Mouse (Mus musculus) thymus, postnatal 10 days (tissue): ENCODE measurements around the gene Enpp4.

Source experiments
- DNase-seq, 2 experiments: peaks; one replicate each; pipeline ENCODE4 v3.0.0; 2021; ENCODE audit warnings: low spot score in 2 of 2

The Enpp4 gene

GRCm38 (mm10) chr17:44091512-44091911, 14.1 kb downstream of the Enpp4 start:
- no peak for DNase-seq

GRCm38 (mm10) chr17:44090916-44091315, 14.7 kb downstream of the Enpp4 start:
- no peak for DNase-seq

- DNase-seq = no peak
Measured at GRCm38 (mm10) chr17:44088226-44088625, 17.4 kb downstream of the Enpp4 start.

- DNase-seq = no peak
Measured at GRCm38 (mm10) chr17:44083156-44083555, 22.5 kb downstream of the Enpp4 start.

GRCm38 (mm10) chr17:44078631-44079350, 26.8 kb downstream of the Enpp4 start, which contains the start of gene Enpp5:
TSS of gene Enpp5 (plus strand) at chr17:44078813.
- DNase-seq = peak; percentile 74 to 79

DNA sequence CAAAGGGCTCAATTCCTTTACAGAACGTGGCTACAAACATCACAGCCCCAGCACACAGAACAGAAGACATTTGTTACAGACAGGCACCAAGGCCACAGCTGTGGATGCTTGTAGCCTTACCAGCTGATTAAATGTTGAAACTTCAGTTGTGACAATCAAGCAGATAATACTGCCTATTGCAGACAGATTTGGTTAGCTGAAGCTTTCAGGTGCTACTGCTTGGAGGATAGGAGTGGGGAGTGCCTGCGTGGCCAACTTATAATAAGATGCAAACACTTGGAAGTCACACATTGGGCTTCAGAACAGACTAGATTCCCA, 27.8 kb downstream of the Enpp4 start:
- DNase-seq = no peak

DNA sequence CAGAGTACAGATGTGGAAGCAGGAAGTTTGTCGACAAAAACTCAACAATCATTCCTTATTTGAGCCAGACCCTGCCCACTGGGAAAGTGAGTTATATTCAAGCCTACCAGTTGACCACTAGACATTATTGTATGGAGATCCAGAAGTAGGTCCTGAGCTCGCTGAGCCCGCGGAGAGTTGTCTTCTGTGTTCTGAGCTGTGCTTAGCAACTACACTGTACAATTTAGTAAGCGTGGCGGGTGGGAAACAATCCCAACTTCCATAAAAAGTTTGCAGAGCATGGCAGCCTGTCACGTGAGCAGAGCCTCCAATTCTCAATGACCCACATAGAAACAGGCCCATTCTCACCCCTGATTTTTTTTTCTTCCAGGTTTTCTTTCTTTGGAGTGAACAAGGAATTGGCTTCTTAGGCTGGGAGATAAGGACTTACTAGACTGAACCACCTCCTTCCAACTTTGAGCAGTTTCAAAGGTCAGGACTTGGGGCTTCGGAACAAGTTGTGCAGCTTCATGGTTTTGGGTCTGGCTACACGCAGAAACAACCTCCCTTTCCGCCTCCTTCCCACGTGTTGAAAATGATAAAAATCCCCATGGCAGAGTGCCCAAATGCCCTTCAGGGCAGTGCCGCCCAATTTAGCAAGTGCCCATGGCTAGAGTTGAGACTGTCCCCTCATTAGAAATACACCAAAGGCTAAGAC, 28.3 kb downstream of the Enpp4 start:
- no peak for DNase-seq

DNA sequence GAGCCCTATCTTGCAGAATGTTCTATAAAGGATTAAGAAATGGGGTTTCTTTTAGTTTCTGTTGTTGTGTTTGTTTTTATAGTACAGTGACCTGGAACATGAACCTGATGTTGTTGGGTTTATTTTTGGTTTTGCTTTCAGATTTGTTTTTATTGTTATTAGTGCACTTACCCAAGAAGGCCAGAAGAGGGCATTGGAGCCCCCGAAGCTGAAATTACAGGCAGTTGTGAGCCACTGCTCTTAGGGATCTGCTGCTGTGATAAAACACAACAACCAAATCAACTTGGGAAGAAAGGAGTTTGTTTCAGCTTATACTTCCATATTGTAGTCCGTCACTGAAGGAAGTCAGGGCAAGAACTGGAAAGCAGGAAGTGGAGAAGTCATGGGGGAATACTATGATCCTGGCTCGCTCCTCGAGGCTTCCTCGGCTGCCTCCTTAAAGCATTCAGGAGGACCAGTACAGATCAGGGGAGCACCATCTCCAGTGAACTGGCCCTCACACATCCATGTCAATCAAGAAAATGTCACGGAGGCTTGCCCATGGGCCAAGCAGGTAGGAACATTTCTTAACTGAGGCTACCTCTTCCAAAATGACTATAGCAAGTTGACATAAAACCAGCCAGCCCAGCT, 29.4 kb downstream of the Enpp4 start:
- peak in 1 of 2 experiments; percentile 15 for DNase-seq

DNA sequence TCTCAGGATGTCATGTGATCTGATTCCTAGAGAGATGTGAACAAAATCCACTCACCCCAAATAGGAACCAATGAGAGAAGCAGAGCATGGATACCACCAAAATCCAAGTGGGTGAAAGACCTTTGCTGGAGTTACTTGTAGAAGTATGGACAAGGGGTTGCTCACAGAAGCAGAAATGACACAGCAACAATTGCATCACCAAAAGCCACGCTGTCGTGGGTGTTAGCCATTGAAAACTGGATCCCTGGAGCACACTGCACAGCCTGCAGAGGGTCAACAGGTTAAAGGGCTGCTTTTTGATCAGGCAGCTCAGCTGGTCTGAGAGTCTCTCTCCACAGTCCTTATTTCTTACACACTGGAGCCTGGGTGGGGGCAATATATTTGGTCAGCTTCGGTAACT, 30.0 kb downstream of the Enpp4 start:
- DNase-seq = no peak

GRCm38 (mm10) chr17:44071680-44072079, 33.9 kb downstream of the Enpp4 start:
- no peak for DNase-seq

- no peak for DNase-seq
Measured at GRCm38 (mm10) chr17:44068876-44069275, 36.7 kb downstream of the Enpp4 start.

DNA sequence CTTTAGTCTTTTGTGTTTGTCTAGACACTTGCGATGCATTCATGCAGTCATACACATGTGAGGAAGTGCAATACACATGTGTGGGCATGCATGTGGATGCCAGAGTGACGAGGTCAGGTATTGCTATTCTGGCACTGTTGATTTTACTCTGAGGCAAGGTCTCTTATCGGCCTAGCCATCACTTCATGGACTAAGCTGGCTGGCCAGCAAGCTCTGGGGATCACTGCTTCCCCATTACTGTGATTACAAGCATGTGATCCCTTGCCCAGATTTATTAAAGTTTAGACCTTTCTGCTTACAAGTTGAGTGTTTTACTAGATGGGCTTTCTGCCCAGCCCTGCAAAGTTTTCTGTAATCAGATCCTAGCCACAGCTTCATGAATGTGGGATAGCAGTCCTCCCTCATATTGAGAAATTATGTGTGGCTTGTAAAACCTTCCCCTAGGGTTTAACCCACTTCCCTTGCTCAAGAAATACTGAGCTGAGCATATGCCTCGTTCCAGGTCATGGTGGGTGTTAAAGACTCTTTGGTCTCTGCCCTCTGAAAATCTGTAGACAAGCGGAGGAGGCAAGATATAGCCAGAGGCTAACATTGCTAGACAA, 44.2 kb downstream of the Enpp4 start:
- DNase-seq = no peak

GRCm38 (mm10) chr17:44060781-44061180, 44.8 kb downstream of the Enpp4 start:
- no peak for DNase-seq

DNA sequence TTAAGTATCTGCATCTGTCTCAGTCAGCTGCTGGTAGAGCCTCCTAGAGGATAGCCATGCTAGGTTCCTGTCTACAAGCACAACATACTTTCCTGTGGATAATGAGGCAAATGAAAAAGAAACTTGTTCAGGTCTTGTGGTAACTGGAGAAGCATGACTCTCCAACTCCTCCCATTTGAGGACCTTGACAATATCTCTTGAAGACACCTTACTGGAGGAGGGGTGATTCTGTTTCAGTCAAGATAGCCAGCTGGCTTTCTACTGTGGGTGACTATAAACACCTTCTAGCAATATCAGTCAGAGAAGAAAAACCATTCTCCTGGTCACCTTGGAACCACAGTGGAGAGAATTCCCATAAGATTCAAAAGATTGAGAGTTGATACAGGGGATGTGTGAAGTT, 47.5 kb downstream of the Enpp4 start:
- DNase-seq = no peak

DNA sequence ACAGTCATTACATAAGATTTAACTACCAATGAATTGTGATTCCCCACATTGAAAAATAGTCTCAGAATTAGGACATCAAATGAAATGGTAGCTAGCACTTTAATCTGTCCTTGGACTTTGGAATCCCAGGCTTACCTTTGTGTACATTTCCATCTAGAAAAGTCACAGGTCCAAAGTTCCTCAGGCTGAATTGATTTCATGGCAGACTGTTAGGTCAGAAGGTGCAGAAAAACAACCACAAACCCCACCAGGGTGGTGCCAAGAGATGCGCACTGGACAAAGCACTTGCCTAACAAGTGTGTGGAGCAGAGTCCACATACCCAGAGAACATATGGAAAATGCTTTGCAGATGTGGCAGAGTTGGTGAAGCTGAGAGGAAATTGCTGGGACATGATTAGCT, 48.5 kb downstream of the Enpp4 start:
- no peak for DNase-seq

DNA sequence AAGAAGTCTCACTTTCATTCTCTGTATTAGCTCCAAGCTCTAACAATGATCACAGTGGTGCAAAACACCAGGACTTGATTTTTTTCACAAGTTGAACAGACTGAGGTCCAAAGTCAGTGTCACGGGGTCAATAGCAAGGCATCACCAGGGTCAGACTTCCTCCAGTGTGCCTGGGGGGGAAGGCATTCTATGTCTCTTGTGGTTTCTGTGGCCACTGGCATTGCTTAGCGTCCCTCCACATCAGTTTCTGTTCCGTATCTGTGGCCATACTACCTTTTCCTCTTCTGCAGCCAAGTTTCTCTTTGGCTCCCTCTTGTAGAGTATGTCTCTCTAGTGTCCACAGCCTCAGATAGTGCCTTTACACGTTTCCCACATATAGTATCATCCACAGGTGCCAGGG, 52.2 kb downstream of the Enpp4 start:
- no peak for DNase-seq
